Mouse (Mus musculus): ENCODE data around the gene Nap1l1.
"Not testable (repeated sequence)": the region's sequence is repeated elsewhere in the genome, so short reads cannot be mapped to it uniquely, and the experiment has no call there.

The Nap1l1 gene

GRCm38 (mm10) chr10:111482654-111483053 is 9.6 kb downstream of the Nap1l1 start:
- DNase-seq, result no peak

- DNase-seq, result no peak
Observed at GRCm38 (mm10) chr10:111484079-111484478, 11.1 kb downstream of the Nap1l1 start.

GRCm38 (mm10) chr10:111488793-111489192 is 15.8 kb downstream of the Nap1l1 start:
- peak in 1 of 2 experiments; percentile 23 for DNase-seq

GRCm38 (mm10) chr10:111490079-111490478 is 17.1 kb downstream of the Nap1l1 start:
- not testable (repeated sequence) for DNase-seq

GRCm38 (mm10) chr10:111495888-111496287 is 22.9 kb downstream of the Nap1l1 start:
- no peak for DNase-seq

- no peak for DNase-seq
Observed at GRCm38 (mm10) chr10:111499892-111500291, 26.9 kb downstream of the Nap1l1 start.

- DNase-seq, result peak; percentile 88 to 89
Observed at GRCm38 (mm10) chr10:111503071-111503470, 30.0 kb downstream of the Nap1l1 start.

- no peak for DNase-seq
Observed at GRCm38 (mm10) chr10:111503716-111504115, 30.7 kb downstream of the Nap1l1 start.

GRCm38 (mm10) chr10:111504606-111505005 is 31.6 kb downstream of the Nap1l1 start:
- DNase-seq, result no peak

GRCm38 (mm10) chr10:111505406-111505805 is 32.4 kb downstream of the Nap1l1 start:
- DNase-seq, result no peak

- peak; percentile 92 to 93 for DNase-seq
Observed at GRCm38 (mm10) chr10:111506101-111506925, 33.3 kb downstream of the Nap1l1 start, which contains the start of gene Phlda1. Gene Phlda1, plus strand, starts transcription at chr10:111506286.

- no peak for DNase-seq
Observed at GRCm38 (mm10) chr10:111506926-111507459, 34.0 kb downstream of the Nap1l1 start.

- peak; percentile 72 to 74 for DNase-seq
Observed at GRCm38 (mm10) chr10:111507460-111508211, 34.6 kb downstream of the Nap1l1 start.

GRCm38 (mm10) chr10:111508324-111509080 is 35.5 kb downstream of the Nap1l1 start:
- no peak for DNase-seq

- no peak for DNase-seq
Observed at GRCm38 (mm10) chr10:111509103-111509784, 36.2 kb downstream of the Nap1l1 start.

- no peak for DNase-seq
Observed at GRCm38 (mm10) chr10:111509981-111510380, 37.0 kb downstream of the Nap1l1 start.

GRCm38 (mm10) chr10:111510798-111511197 is 37.8 kb downstream of the Nap1l1 start:
- no peak for DNase-seq

- DNase-seq, result no peak
Observed at GRCm38 (mm10) chr10:111512036-111512568, 39.1 kb downstream of the Nap1l1 start.

GRCm38 (mm10) chr10:111514282-111514885 is 41.4 kb downstream of the Nap1l1 start:
- DNase-seq, result no peak

- DNase-seq, result no peak
Observed at GRCm38 (mm10) chr10:111515071-111516010, 42.3 kb downstream of the Nap1l1 start.
